Mouse (Mus musculus) heart, embryonic 15.5 days (tissue): Measurements from ENCODE around the gene Dpy19l1. TPM values are rescaled to one million over a fixed set of nuclear protein-coding genes. Genes with fewer than 3 reads are reported as not detected.

Source experiments
- ATAC-seq: fragments of 200-750 bp; cut with Nextera tagmentation; replicated peaks from 2 replicates; pipeline ENCODE4 v1.8.0; 2017; ENCODE audit warnings: low read depth, moderate TSS enrichment; ENCODE audit not compliant: insufficient number of reproducible peaks, insufficient read depth, low FRiP score
- H3K27ac ChIP-seq: fragments of 300-500 bp; sonication (generic); 2 replicates; pipeline ENCODE4 v1.5.1; 2015; ENCODE audit warnings: mild to moderate bottlenecking, inconsistent platforms
- H3K27me3 ChIP-seq: fragments of 300-500 bp; sonication (generic); 2 replicates; pipeline ENCODE4 v1.6.1; 2015; ENCODE audit warnings: inconsistent platforms
- H3K36me3 ChIP-seq: fragments of 300-500 bp; sonication (generic); 2 replicates; pipeline ENCODE4 v1.6.1; 2015; ENCODE audit warnings: mild to moderate bottlenecking, inconsistent platforms
- H3K4me1 ChIP-seq: fragments of 300-500 bp; sonication (generic); replicated peaks from 2 replicates; pipeline ENCODE4 v1.6.1; 2015; ENCODE audit warnings: inconsistent platforms
- H3K4me2 ChIP-seq: fragments of 300-500 bp; sonication (generic); 2 replicates; pipeline ENCODE4 v1.6.1; 2015; ENCODE audit warnings: inconsistent platforms, mild to moderate bottlenecking, moderate library complexity
- H3K4me3 ChIP-seq: fragments of 300-500 bp; sonication (generic); 2 replicates; pipeline ENCODE4 v1.5.1; 2015; ENCODE audit warnings: mild to moderate bottlenecking, inconsistent platforms
- H3K9ac ChIP-seq: fragments of 300-500 bp; sonication (generic); 2 replicates; pipeline ENCODE4 v1.6.1; 2015; ENCODE audit warnings: mild to moderate bottlenecking, inconsistent platforms
- H3K9me3 ChIP-seq: fragments of 300-500 bp; sonication (generic); replicated peaks from 2 replicates; pipeline ENCODE4 v1.6.1; 2016; ENCODE audit warnings: inconsistent platforms
- WGBS: fragments of 180-500 bp; shearing (Covaris S2); methylation state at CpG from one replicate; pipeline ENCODE4 v1.1.7; 2015; ENCODE audit warnings: mixed read lengths; 5-methylcytosine and 5-hydroxymethylcytosine counted together
- polyA plus RNA-seq: library from polyadenylated mRNA; unstranded; fragments of >200 nt; fragmentation: Nextera tagmentation; extraction: Ambion mirVana; gene quantifications from 2 replicates; pipeline ENCODE4 v1.2.1, GENCODE M21; 2015

Gene Dpy19l1
- polyA plus RNA-seq, 1 experiment from 2014 or later, result 9.7 TPM

DNA sequence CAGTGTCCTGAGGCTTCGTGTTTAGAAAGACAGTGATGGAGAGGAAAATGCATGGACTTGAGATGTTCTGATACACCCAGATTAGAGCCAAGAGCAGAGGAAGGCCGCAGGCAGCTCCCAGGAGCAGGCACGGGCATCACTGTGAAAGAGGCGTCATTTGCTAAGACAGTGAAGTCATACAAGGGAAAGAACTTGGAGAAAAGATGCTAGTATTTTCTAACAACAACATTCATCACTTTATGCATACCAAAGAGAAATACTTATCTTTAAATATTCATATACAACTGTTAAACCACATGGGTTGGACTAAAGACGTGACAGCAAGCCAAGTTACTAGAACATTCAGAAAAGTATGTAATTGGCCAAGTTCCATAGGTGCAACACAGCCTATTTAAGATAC is 35.8 kb downstream of the Dpy19l1 start:
- Histone ChIP-seq H3K9me3 (no peaks in the 10 kb centered on the region), H3K27me3 (no peaks in the 10 kb centered on the region), H3K36me3 (no peaks in the 10 kb centered on the region), H3K9ac (no peak overlapping the region), H3K4me3 (no peak overlapping the region), H3K4me1 (no peaks in the 10 kb centered on the region), H3K27ac (no peak overlapping the region), H3K4me2 (no peak overlapping the region)
- WGBS, result 81% methylated on average over 5 of the region's 5 CpGs
- no peak for ATAC-seq

DNA sequence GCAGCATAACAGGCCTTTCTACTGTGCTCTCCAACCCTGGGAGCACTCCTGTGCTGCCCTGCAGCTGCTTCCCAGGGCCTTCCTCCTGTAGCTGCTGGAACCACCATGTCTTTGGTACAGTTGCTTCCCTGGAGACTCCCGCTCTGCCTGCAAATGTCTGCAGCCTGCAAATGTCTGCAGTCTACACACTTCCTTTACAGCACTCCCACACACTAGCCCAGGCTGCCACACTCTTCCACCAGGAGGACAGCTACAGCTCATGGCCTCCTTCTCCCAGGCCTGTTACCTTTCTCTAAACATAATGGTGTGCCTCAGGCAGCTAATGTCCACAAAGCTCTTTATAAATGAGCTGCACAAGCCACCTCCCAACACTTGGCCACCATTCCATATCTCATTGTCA is 36.3 kb downstream of the Dpy19l1 start:
- no peak overlapping the region for H3K4me3 ChIP-seq
- H3K27me3 ChIP-seq, result no peaks in the 10 kb centered on the region
- no peak for ATAC-seq
- H3K9ac ChIP-seq, result no peak overlapping the region
- H3K4me1 ChIP-seq, result no peaks in the 10 kb centered on the region
- H3K4me2 ChIP-seq, result no peak overlapping the region
- 95% methylated on average over 1 of the region's 1 CpGs for WGBS
- H3K36me3 ChIP-seq, result no peaks in the 10 kb centered on the region
- no peak overlapping the region for H3K27ac ChIP-seq
- H3K9me3 ChIP-seq, result no peaks in the 10 kb centered on the region

DNA sequence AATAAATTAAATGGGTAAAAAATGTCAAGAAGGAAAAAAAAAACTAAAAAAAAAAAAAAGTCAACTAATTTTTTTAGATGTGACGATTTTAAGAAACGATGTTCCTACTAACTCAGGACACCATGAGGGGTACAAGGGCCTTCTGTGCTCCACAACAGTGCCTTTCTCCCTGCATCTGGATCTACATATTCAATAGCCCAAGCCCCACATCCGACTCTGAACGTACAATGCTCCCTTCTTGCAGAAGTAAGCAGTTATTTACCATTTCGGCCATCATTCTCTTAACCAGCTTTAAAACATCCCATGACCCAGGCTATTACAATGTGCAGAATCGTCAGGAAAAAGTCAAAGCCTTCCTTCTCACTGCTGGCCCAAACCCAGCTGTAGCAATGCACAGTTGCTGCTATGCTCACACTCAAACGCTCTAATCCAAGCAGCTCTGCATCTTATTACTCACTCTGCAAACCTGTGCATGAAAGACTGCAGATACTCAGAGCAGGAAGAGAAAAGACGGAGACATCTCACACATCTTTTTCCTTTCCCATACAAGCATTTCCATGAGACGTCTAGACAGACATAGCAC is 41.5 kb downstream of the Dpy19l1 start:
- Histone ChIP-seq H3K4me2 (no peak overlapping the region), H3K4me1 (no peaks in the 10 kb centered on the region), H3K27ac (no peak overlapping the region), H3K4me3 (no peak overlapping the region), H3K9me3 (no peaks in the 10 kb centered on the region), H3K9ac (no peak overlapping the region), H3K36me3 (no peaks in the 10 kb centered on the region), H3K27me3 (no peaks in the 10 kb centered on the region)
- 88% methylated on average over 9 of the region's 9 CpGs for WGBS
- no peak for ATAC-seq

DNA sequence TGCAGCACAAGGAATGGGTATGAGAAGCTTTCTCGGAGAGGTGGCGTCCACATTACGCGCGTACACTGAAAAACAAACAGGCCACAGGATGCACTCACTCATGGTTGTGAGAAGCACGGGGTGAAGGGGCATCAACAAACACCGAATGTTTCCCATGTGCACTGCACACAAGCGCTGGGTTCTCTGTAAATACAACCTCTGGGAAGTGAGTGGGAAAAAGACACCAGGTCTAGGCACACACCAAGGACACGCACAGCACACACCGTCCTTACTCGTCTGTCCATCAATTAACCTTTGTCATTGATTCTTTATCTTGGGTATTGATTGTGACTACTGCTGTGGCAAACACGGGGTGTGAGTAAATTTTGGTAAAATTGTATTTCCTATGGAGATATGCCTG is 49.1 kb downstream of the Dpy19l1 start:
- ATAC-seq, result no peak
- 90% methylated on average over 12 of the region's 12 CpGs for WGBS
- no peak overlapping the region for H3K9ac ChIP-seq
- no peaks in the 10 kb centered on the region for H3K4me1 ChIP-seq
- no peak overlapping the region for H3K4me2 ChIP-seq
- no peak overlapping the region for H3K4me3 ChIP-seq
- no peak overlapping the region for H3K27ac ChIP-seq
- H3K9me3 ChIP-seq, result no peaks in the 10 kb centered on the region
- no peaks in the 10 kb centered on the region; the same call in 1 of the 2 replicates for H3K36me3 ChIP-seq
- no peaks in the 10 kb centered on the region for H3K27me3 ChIP-seq

DNA sequence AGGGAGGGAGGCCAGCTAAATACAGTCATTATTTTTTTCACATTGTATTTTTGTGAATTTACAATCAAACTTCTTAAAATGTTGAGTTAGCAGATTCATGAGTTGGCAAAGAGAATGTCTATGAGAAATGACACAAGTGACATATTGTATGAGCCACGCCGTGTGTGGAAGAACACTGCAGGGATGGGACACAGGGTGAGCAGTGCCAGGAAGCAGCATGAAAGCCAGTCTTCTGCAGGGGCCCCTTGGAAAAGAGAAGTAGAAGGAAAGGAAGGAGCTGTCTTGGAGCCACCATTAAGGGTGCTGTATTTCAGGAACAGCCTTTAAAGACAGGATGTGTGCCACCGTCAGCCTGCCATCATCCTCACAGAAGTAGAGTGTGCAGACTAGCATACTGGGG is 52.0 kb downstream of the Dpy19l1 start:
- WGBS, result 78% methylated on average over 3 of the region's 3 CpGs
- no peak for ATAC-seq
- no peaks in the 10 kb centered on the region for H3K4me1 ChIP-seq
- H3K36me3 ChIP-seq, result no peaks in the 10 kb centered on the region; the same call in none of the 2 replicates
- H3K4me3 ChIP-seq, result no peak overlapping the region
- H3K9ac ChIP-seq, result no peak overlapping the region
- no peak overlapping the region for H3K27ac ChIP-seq
- no peak overlapping the region for H3K4me2 ChIP-seq
- no peaks in the 10 kb centered on the region for H3K9me3 ChIP-seq
- no peaks in the 10 kb centered on the region for H3K27me3 ChIP-seq

DNA sequence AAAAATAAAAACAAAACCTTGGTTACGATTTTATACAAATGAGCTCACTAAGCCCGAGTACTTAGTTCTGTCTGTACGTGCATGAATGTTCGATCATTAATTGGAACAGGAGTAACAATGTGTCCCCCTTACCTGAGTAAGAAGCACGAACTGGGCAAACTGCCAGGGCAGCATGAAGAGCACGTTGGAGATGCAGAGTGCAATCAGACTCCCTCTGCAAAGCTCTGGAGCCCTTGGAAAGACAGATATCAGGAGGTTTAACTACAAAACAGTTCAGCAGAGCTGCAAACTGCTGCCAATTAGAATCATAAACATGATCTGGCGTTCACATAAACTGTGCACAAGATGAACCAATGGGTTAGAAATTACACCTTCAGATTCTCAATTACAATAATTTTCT is 52.4 kb downstream of the Dpy19l1 start:
- no peak for ATAC-seq
- 66% methylated on average over 7 of the region's 7 CpGs for WGBS
- H3K9ac ChIP-seq, result no peak overlapping the region
- no peaks in the 10 kb centered on the region for H3K4me1 ChIP-seq
- no peaks in the 10 kb centered on the region; the same call in none of the 2 replicates for H3K36me3 ChIP-seq
- no peak overlapping the region for H3K27ac ChIP-seq
- no peak overlapping the region for H3K4me2 ChIP-seq
- no peaks in the 10 kb centered on the region for H3K27me3 ChIP-seq
- H3K4me3 ChIP-seq, result no peak overlapping the region
- no peaks in the 10 kb centered on the region for H3K9me3 ChIP-seq

DNA sequence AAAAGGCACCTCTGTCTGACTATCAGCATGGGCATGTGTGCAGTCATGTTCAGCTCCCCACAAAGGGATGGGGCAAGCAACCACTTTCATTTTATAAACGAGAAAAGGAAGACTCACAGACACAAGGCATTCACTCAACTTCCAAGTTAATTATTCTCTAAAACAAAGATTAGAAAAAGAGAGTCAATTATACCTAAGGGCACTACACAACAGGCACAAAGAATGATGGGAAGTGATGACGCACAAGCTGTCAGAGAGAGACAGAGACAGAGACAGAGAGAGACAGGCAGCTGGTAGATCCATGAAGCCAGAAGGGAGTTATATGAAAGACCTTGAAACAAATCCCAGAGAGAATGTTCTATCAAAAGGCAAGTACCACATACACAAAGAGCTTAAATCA is 68.0 kb downstream of the Dpy19l1 start:
- H3K9me3 ChIP-seq, result no peaks in the 10 kb centered on the region
- H3K4me2 ChIP-seq, result no peak overlapping the region
- no peak overlapping the region for H3K4me3 ChIP-seq
- no peaks in the 10 kb centered on the region; the same call in 1 of the 2 replicates for H3K36me3 ChIP-seq
- WGBS, result 87% methylated on average over 2 of the region's 2 CpGs
- no peak overlapping the region for H3K27ac ChIP-seq
- ATAC-seq, result no peak
- no peaks in the 10 kb centered on the region for H3K4me1 ChIP-seq
- no peaks in the 10 kb centered on the region for H3K27me3 ChIP-seq
- no peak overlapping the region for H3K9ac ChIP-seq

DNA sequence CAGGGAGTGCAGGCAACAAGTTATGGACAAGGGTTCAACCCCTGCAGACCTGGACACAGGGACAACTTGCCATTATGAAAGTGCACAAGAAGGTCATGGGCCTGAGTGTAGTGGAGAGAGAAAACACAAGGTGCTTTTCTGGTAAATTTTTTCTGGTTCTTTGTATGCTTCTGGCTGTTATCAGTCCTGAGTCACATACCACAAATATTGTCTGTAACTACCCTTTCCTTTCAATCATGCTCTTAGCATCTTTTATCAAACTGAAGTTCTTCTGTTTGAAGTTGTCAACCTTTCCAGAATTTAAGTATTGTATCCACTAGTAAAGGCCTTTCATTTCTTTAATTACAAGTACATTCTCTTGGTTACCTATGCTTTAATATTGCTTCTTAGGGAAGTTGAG is 73.2 kb downstream of the Dpy19l1 start:
- ATAC-seq, result no peak
- Histone ChIP-seq H3K4me1 (no peaks in the 10 kb centered on the region), H3K4me3 (no peak overlapping the region), H3K4me2 (no peak overlapping the region), H3K36me3 (no peaks in the 10 kb centered on the region), H3K27ac (no peak overlapping the region), H3K9ac (no peak overlapping the region), H3K27me3 (no peaks in the 10 kb centered on the region), H3K9me3 (no peaks in the 10 kb centered on the region)

DNA sequence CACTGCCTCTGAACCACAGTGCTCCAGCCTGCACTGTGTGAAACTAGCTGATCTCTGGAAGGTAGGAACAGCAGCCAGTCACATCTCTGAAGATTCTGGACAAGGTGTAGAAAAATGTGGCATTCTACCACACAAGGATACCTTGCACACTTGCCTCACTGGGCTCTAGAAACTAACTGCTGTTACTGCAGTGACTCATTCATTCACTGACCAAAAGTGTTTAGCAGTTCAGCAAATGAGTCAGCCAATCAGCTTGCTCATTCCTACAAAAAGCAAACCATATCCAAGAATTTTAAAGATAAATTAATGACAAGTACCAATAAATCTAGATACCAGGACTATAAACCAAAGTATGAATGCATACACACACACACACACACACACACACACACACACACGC is 77.3 kb downstream of the Dpy19l1 start:
- H3K4me3 ChIP-seq, result no peak overlapping the region
- no peak overlapping the region for H3K4me2 ChIP-seq
- no peak for ATAC-seq
- H3K27me3 ChIP-seq, result no peaks in the 10 kb centered on the region
- H3K27ac ChIP-seq, result no peak overlapping the region
- no peak overlapping the region for H3K9ac ChIP-seq
- 86% methylated on average over 1 of the region's 1 CpGs for WGBS
- H3K4me1 ChIP-seq, result 0 out of 2 replicates have a peak, but pooled peaks cover 2% of the 10 kb centered on the region
- H3K36me3 ChIP-seq, result no peaks in the 10 kb centered on the region
- no peaks in the 10 kb centered on the region for H3K9me3 ChIP-seq

DNA sequence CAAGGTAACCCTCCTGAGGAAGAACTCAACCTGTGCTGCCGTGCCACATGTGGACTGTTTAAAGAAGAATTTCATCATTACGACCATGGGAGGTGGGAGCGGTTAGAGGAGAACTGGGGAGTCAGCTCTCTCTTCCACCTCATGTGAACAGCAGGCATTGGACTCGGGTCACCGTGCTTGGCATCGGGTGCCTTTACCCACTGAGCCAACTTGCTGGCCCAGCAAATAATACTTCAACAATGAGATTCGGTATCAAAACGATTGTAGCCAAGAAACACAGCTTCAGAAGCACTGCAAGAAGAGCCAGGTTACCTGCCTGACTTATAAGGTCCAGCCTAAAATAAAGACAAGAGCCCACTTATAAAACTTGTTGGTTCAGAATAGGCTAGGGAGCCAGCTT is 79.7 kb downstream of the Dpy19l1 start:
- no peaks in the 10 kb centered on the region; the same call in 1 of the 2 replicates for H3K36me3 ChIP-seq
- no peak for ATAC-seq
- H3K27me3 ChIP-seq, result no peaks in the 10 kb centered on the region
- WGBS, result 92% methylated on average over 8 of the region's 8 CpGs
- H3K9me3 ChIP-seq, result no peaks in the 10 kb centered on the region
- no peak overlapping the region for H3K27ac ChIP-seq
- no peak overlapping the region for H3K4me3 ChIP-seq
- H3K9ac ChIP-seq, result no peak overlapping the region
- no peak overlapping the region for H3K4me2 ChIP-seq
- 0 out of 2 replicates have a peak, but pooled peaks cover 2% of the 10 kb centered on the region for H3K4me1 ChIP-seq

DNA sequence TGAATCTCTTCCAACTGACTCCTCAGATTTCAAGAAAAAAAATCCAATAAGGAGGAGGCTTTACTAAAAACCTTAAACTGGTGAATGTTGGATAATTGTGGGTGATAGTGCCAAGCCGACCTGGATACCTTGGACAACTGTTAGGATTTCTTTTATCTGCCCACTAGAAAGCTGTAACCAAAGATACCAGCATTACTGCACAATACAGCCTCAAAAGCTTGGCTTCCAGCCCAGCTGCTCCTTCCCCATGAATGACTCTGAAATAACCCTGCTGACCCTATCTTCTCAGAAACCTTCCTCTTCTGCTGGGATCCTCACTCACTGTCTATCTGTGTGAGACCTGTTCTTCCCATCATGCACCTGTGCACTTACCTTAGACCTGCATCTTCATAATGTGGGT is 81.1 kb downstream of the Dpy19l1 start:
- H3K27me3 ChIP-seq, result no peaks in the 10 kb centered on the region
- H3K27ac ChIP-seq, result no peak overlapping the region
- no peaks in the 10 kb centered on the region for H3K9me3 ChIP-seq
- no peak overlapping the region for H3K4me3 ChIP-seq
- H3K36me3 ChIP-seq, result no peaks in the 10 kb centered on the region; the same call in 1 of the 2 replicates
- 0 out of 2 replicates have a peak, but pooled peaks cover 2% of the 10 kb centered on the region for H3K4me1 ChIP-seq
- no peak overlapping the region for H3K4me2 ChIP-seq
- WGBS, result 29% methylated on average over 1 of the region's 1 CpGs
- ATAC-seq, result no peak
- no peak overlapping the region for H3K9ac ChIP-seq

DNA sequence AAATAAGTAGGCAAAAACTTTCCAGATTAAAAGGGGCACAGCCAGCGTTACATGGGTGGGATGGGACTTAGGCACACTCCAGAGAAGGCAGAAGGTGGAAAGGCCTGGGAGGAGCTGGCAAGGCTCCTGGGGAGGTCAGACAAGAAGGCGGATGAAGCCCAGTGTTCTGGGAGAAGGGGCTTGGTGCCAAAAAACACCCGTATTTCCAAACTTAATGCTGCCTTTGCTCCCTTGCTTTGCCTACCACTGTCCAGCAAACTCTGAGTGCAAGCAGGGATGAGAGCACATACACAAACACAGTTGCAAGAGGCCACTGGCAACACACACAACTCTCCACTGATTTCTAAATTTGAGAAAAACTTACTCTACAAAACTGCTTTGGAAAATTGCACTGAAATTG is 81.7 kb downstream of the Dpy19l1 start:
- Histone ChIP-seq H3K9me3 (no peaks in the 10 kb centered on the region), H3K36me3 (no peaks in the 10 kb centered on the region; the same call in 1 of the 2 replicates), H3K9ac (no peak overlapping the region), H3K27me3 (no peaks in the 10 kb centered on the region), H3K4me1 (0 out of 2 replicates have a peak, but pooled peaks cover 2% of the 10 kb centered on the region), H3K27ac (no peak overlapping the region), H3K4me2 (no peak overlapping the region), H3K4me3 (no peak overlapping the region)
- no peak for ATAC-seq
- WGBS, result 71% methylated on average over 3 of the region's 3 CpGs
